Comparison of ENCODE assay signal across 17 mouse cellular contexts in genomic region chr7:17011909-17012590, GRCm38 (mm10). TPM values are rescaled to one million over a fixed set of nuclear protein-coding genes. Genes with fewer than 3 reads are reported as not detected.
DNase-seq lines count a peak whose midpoint lies in the region; TF ChIP-seq lines count a peak whose summit lies in the region.
"Had no signal": no experiment of that assay in that cellular context is flagged by ENCODE, and none has a peak within 500 bp of the region (broad histone marks: within the 10 kb centered on the region; RNA-seq: fewer than 3 reads in every experiment).

No protein-coding gene starts in this region.

- TF ChIP-seq CTCF in layer of hippocampus, adult 2 months (conservative IDR thresholded peaks at IDR 0.05) = no peak

- peak overlapping the region; percentile 43; the same call in 1 of the 2 replicates for H3K27ac ChIP-seq in layer of hippocampus, adult 2 months
- H3K27ac ChIP-seq: embryonic facial prominence, embryonic 10.5 days; gastrocnemius, adult 2 months; hindbrain, embryonic 10.5 days; hindbrain, embryonic 14.5 days had no signal

- H3K4me3 ChIP-seq in layer of hippocampus, adult 2 months = no peak overlapping the region
- H3K4me3 ChIP-seq: embryonic facial prominence, embryonic 10.5 days; gastrocnemius, adult 2 months; heart, embryonic 12.5 days; hindbrain, embryonic 10.5 days had no signal

- DNase-seq in layer of hippocampus, adult 2 months (ENCODE audit: low spot score in 2 of 2) = no peak
- DNase-seq in layer of hippocampus, postnatal 14 days (ENCODE audit: low spot score in 2 of 2) = no peak
- peak; percentile 67 for DNase-seq in cerebellum, adult 9-10 months
- DNase-seq in cerebellum, postnatal 14 days = peak; percentile 77 to 78
- DNase-seq in MN1 (ENCODE audit: low spot score) = no peak
- DNase-seq in embryo, embryonic 11 days = no peak
- DNase-seq: adrenal gland, postnatal 10 days; gastrocnemius, adult 2 months; gastrocnemius, postnatal 25 days; kidney, adult 2 months had no signal

RNA-seq across cellular contexts. Expression of gene Ppp5c, which starts 15.7 kb away (rescaled TPM):
- total RNA-seq in layer of hippocampus, adult 2 months (2021) = 100 to 1,000 TPM; 148 to 155 TPM
- total RNA-seq in layer of hippocampus, postnatal 14 days (2021) = 100 to 1,000 TPM; 149 to 163 TPM

RNA-seq across cellular contexts. Expression of gene Ccdc8, which starts 19.5 kb away (rescaled TPM):
- total RNA-seq in layer of hippocampus, adult 2 months (2021) = 1 to 10 TPM; 1.8 to 2.2 TPM
- total RNA-seq in layer of hippocampus, postnatal 14 days (2021) = 1 to 10 TPM; 3.0 to 3.1 TPM

RNA-seq across cellular contexts. Expression of gene Gm42372, which starts 29.2 kb away (rescaled TPM):
- total RNA-seq in layer of hippocampus, adult 2 months (2021) = 10 to 100 TPM; 52.3 to 55.5 TPM
- 10 to 100 TPM; 46.2 to 49.3 TPM for total RNA-seq in layer of hippocampus, postnatal 14 days (2021)
- total RNA-seq: gastrocnemius, adult 2 months; gastrocnemius, postnatal 25 days; heart, adult 8-10 months; heart, postnatal 25 days had no signal

RNA-seq across cellular contexts. Expression of gene Hif3a, which starts 50.2 kb away (rescaled TPM):
- total RNA-seq in layer of hippocampus, adult 2 months (2021) = 10 to 100 TPM; 16.0 to 16.6 TPM
- total RNA-seq in layer of hippocampus, postnatal 14 days (2021) = 10 to 100 TPM; 13.7 to 18.7 TPM

RNA-seq across cellular contexts. Expression of gene Pnmal1, which starts 52.6 kb away (rescaled TPM):
- total RNA-seq in layer of hippocampus, adult 2 months (2021) = 100 to 1,000 TPM; 103 to 121 TPM
- total RNA-seq in layer of hippocampus, postnatal 14 days (2021) = 10 to 100 TPM; 72.5 to 74.5 TPM
- total RNA-seq: gastrocnemius, adult 2 months; gastrocnemius, postnatal 25 days; granulocyte monocyte progenitor cell, adult 5-6 weeks; heart, adult 8-10 months; heart, postnatal 25 days had no signal

Comparison
In these comparisons a context has a peak if more than half of its experiments do, and no peak if none do; other contexts are left out.
1. DNase-seq: peak in cerebellum, adult 9-10 months (single experiment) and cerebellum, postnatal 14 days (2 of 2); none in layer of hippocampus, adult 2 months (0 of 2), layer of hippocampus, postnatal 14 days (0 of 2), MN1 (single experiment) and embryo, embryonic 11 days (single experiment).